Comparison of ENCODE assay signal across 11 mouse cellular contexts in the genomic region with DNA sequence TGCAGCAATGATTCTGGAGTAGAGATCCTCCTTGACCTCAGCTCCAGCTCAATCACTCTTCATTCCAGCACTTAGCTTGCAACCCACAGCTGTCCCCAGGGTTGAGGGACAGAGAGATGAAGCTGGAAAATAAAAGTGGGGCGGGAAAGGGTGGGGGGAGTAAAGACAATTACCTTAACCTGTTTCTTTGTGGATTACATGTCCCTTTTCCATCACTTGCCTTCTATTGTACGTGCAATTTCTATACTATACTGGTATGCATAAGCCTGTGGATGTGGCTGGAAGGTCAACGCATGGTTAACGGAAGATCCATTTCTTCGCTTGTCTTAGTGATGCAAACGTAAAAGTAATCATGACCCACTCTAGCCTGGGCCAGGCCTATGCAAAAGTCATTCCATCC. TPM values are rescaled to one million over a fixed set of nuclear protein-coding genes. Genes with fewer than 3 reads are reported as not detected.
DNase-seq lines count a peak whose midpoint lies in the region; ATAC-seq and TF ChIP-seq lines count a peak whose summit lies in the region.
"Had no signal": no experiment of that assay in that cellular context is flagged by ENCODE, and none has a peak within 500 bp of the region (broad histone marks: within the 10 kb centered on the region; RNA-seq: fewer than 3 reads in every experiment).

TSS of gene Hcrtr2 (minus strand) at position 101 of the 400 bp plus-strand sequence.

- no peaks in the 10 kb centered on the region for H3K36me3 ChIP-seq in heart, postnatal 0 days (replicated peaks; ENCODE audit: control insufficient read depth, insufficient read depth, low read length)
- H3K36me3 ChIP-seq in embryonic facial prominence, embryonic 13.5 days: no peaks in the 10 kb centered on the region
- no peaks in the 10 kb centered on the region for H3K36me3 ChIP-seq in hindbrain, postnatal 0 days (ENCODE audit: insufficient read depth, low read length)
- H3K36me3 ChIP-seq in midbrain, embryonic 14.5 days (ENCODE audit: control insufficient read depth, insufficient read depth, low read length): no peaks in the 10 kb centered on the region

- H3K27me3 ChIP-seq in heart, postnatal 0 days (ENCODE audit: control insufficient read depth, insufficient read depth, low read length): peaks cover 28% of the 10 kb centered on the region
- peaks cover 45% of the 10 kb centered on the region for H3K27me3 ChIP-seq in embryonic facial prominence, embryonic 13.5 days
- no peaks in the 10 kb centered on the region for H3K27me3 ChIP-seq in hindbrain, postnatal 0 days (ENCODE audit: insufficient read depth, low read length)
- H3K27me3 ChIP-seq in midbrain, embryonic 14.5 days (ENCODE audit: control insufficient read depth, insufficient read depth, low read length): peaks cover 9% of the 10 kb centered on the region; the same call in 1 of the 2 replicates
- H3K27me3 ChIP-seq: CH12.LX had no signal

- TF ChIP-seq EP300 in heart, postnatal 0 days (IDR thresholded peaks at IDR 0.05; ENCODE audit: low read depth): no peak

- no peaks in the 10 kb centered on the region for H3K4me1 ChIP-seq in heart, postnatal 0 days (ENCODE audit: control insufficient read depth, insufficient read depth)
- H3K4me1 ChIP-seq in embryonic facial prominence, embryonic 13.5 days: peaks cover 9% of the 10 kb centered on the region
- no peaks in the 10 kb centered on the region for H3K4me1 ChIP-seq in hindbrain, postnatal 0 days (ENCODE audit: insufficient read depth, low read length)
- peaks cover 3% of the 10 kb centered on the region; the same call in 1 of the 2 replicates for H3K4me1 ChIP-seq in midbrain, embryonic 14.5 days (ENCODE audit: control insufficient read depth, insufficient read depth, low read length)

- TF ChIP-seq CTCF in heart, postnatal 0 days (IDR thresholded peaks at IDR 0.05; ENCODE audit: low read depth): no peak
- no peak for TF ChIP-seq CTCF in hindbrain, postnatal 0 days (IDR thresholded peaks at IDR 0.05; ENCODE audit: low read depth)

- DNase-seq in heart, postnatal 0 days (ENCODE audit: low spot score): no peak
- no peak for DNase-seq in heart, postnatal 36 days
- DNase-seq in hindbrain, postnatal 0 days (ENCODE audit: low spot score): no peak
- peak; percentile 1 for DNase-seq in midbrain, embryonic 14.5 days
- no peak for DNase-seq in ovary, postnatal 14 days (ENCODE audit: low spot score)
- DNase-seq in cerebellum, postnatal 14 days: no peak
- DNase-seq: thymus, postnatal 14 days had no signal

- peak within 1 kb of the TSS; percentile 83 for H3K4me2 ChIP-seq in heart, postnatal 0 days (ENCODE audit: low read depth, low read length)
- H3K4me2 ChIP-seq in embryonic facial prominence, embryonic 13.5 days: peak within 1 kb of the TSS; percentile 90
- H3K4me2 ChIP-seq in hindbrain, postnatal 0 days (ENCODE audit: low read depth, low read length): peak within 1 kb of the TSS; percentile 86
- H3K4me2 ChIP-seq in midbrain, embryonic 14.5 days (ENCODE audit: low read length): peak within 1 kb of the TSS; percentile 65

- intact Hi-C loops in heart, postnatal 36 days (cut with DNase I): no loop called here

- H3K9me3 ChIP-seq in heart, postnatal 0 days (replicated peaks; ENCODE audit: control insufficient read depth, low read length): no peaks in the 10 kb centered on the region
- no peaks in the 10 kb centered on the region for H3K9me3 ChIP-seq in embryonic facial prominence, embryonic 13.5 days
- no peaks in the 10 kb centered on the region for H3K9me3 ChIP-seq in hindbrain, postnatal 0 days (ENCODE audit: low read length)
- H3K9me3 ChIP-seq in midbrain, embryonic 14.5 days (ENCODE audit: control insufficient read depth, low read length): no peaks in the 10 kb centered on the region

- no peak within 1 kb of the TSS for H3K9ac ChIP-seq in heart, postnatal 0 days (replicated peaks; ENCODE audit: low read depth, low read length)
- peak within 1 kb of the TSS; percentile 58 for H3K9ac ChIP-seq in embryonic facial prominence, embryonic 13.5 days
- peak within 1 kb of the TSS; percentile 51 for H3K9ac ChIP-seq in hindbrain, postnatal 0 days (replicated peaks; ENCODE audit: low read length)
- H3K9ac ChIP-seq in midbrain, embryonic 14.5 days (replicated peaks; ENCODE audit: low read length): peak within 1 kb of the TSS; percentile 38

- 75% methylated on average over 6 of the region's 6 CpGs for WGBS in heart, postnatal 0 days
- WGBS in embryonic facial prominence, embryonic 13.5 days: 70% methylated on average over 6 of the region's 6 CpGs
- 71% methylated on average over 6 of the region's 6 CpGs for WGBS in hindbrain, postnatal 0 days
- WGBS in midbrain, embryonic 14.5 days: 76% methylated on average over 6 of the region's 6 CpGs

- no peak within 1 kb of the TSS for H3K27ac ChIP-seq in heart, postnatal 0 days (ENCODE audit: low read depth)
- no peak within 1 kb of the TSS for H3K27ac ChIP-seq in embryonic facial prominence, embryonic 13.5 days
- H3K27ac ChIP-seq in hindbrain, postnatal 0 days: peak within 1 kb of the TSS; percentile 33
- H3K27ac ChIP-seq in midbrain, embryonic 14.5 days (replicated peaks; ENCODE audit: low read depth, low read length): peak within 1 kb of the TSS; percentile 42

- ATAC-seq in heart, postnatal 0 days (ENCODE audit: insufficient read depth, low read depth): no peak
- ATAC-seq in embryonic facial prominence, embryonic 13.5 days (ENCODE audit: insufficient number of reproducible peaks, insufficient read depth, low FRiP score, low TSS enrichment, low read depth): no peak
- peak; percentile 7; the same call in 1 of the 2 replicates for ATAC-seq in hindbrain, postnatal 0 days
- ATAC-seq in midbrain, embryonic 14.5 days (ENCODE audit: low FRiP score, low TSS enrichment): 0 out of 2 replicates have a peak, but pooled peaks have one; percentile 49
- no peak for ATAC-seq in inflammation-experienced regulatory T-cells, adult 6 months

- peak within 1 kb of the TSS; percentile 45 for H3K4me3 ChIP-seq in heart, postnatal 0 days (ENCODE audit: low read depth, low read length)
- peak within 1 kb of the TSS; percentile 52 for H3K4me3 ChIP-seq in embryonic facial prominence, embryonic 13.5 days
- peak within 1 kb of the TSS; percentile 47 for H3K4me3 ChIP-seq in hindbrain, postnatal 0 days (ENCODE audit: low read length)
- H3K4me3 ChIP-seq in midbrain, embryonic 14.5 days (replicated peaks; ENCODE audit: low read depth, low read length): peak within 1 kb of the TSS; percentile 47
- H3K4me3 ChIP-seq: myocyte had no signal

RNA-seq across cellular contexts. Expression of gene Hcrtr2, which starts in this region (rescaled TPM):
- total RNA-seq in heart, postnatal 0 days (2014; rRNA removed; ENCODE audit: low replicate concordance): not detected in 2 replicates
- polyA plus RNA-seq in heart, postnatal 0 days (2015; fragmentation: Nextera tagmentation; extraction: Ambion mirVana): not detected in 2 replicates
- not detected for total RNA-seq in heart, postnatal 36 days (2021)
- 1.5 and 2.1 TPM in 2 replicates for polyA plus RNA-seq in embryonic facial prominence, embryonic 13.5 days (2015; fragmentation: Nextera tagmentation; extraction: Ambion mirVana)
- 8.4 and 12.0 TPM in 2 replicates for total RNA-seq in hindbrain, postnatal 0 days (2014; rRNA removed)
- 6.3 and 6.4 TPM in 2 replicates for polyA plus RNA-seq in hindbrain, postnatal 0 days (2015; fragmentation: Nextera tagmentation; extraction: Ambion mirVana)
- polyA plus RNA-seq in midbrain, embryonic 14.5 days (2014; fragmentation: Nextera tagmentation; extraction: Ambion mirVana): 6.2 and 7.6 TPM in 2 replicates
- not detected for polyA plus RNA-seq in inflammation-experienced regulatory T-cells, adult 6 months (2017; shearing (Covaris generic))
- total RNA-seq: CH12.LX had no signal
- polyA plus RNA-seq: myocyte had no signal

Comparison
In these comparisons a context has a peak if more than half of its experiments do, and no peak if none do; other contexts are left out.
1. ATAC-seq: peak in hindbrain, postnatal 0 days (single experiment) and midbrain, embryonic 14.5 days (single experiment); none in heart, postnatal 0 days (single experiment), embryonic facial prominence, embryonic 13.5 days (single experiment) and inflammation-experienced regulatory T-cells, adult 6 months (single experiment).
2. H3K27ac ChIP-seq: peak in hindbrain, postnatal 0 days (single experiment) and midbrain, embryonic 14.5 days (single experiment); none in heart, postnatal 0 days (single experiment) and embryonic facial prominence, embryonic 13.5 days (single experiment).
3. Peak in every context shown above with its lines, with median percentiles within 50 percentile points of each other: H3K4me2 ChIP-seq and H3K4me3 ChIP-seq.